Mouse (Mus musculus) kidney, adult 8-10 months (tissue): ENCODE measurements around the gene Mcts2.

Source experiments
- DNase-seq, 2 experiments: peaks; one replicate each; pipeline ENCODE4 v3.0.0; 2022

Gene Mcts2

GRCm38 (mm10) chr2:152686806-152687267 is at the start of gene Mcts2:
Gene Mcts2, plus strand, starts transcription at chr2:152687035.
- peak; percentile 94 to 95 for DNase-seq

GRCm38 (mm10) chr2:152637381-152637780 is 49.5 kb upstream of the Mcts2 start:
- DNase-seq = no peak

- DNase-seq = no peak
These were observed 48.0 kb upstream of the Mcts2 start for GRCm38 (mm10) chr2:152638865-152639264.

GRCm38 (mm10) chr2:152639406-152640113 is 47.3 kb upstream of the Mcts2 start:
- peak; percentile 38 to 63 for DNase-seq

GRCm38 (mm10) chr2:152652901-152653620 is 33.8 kb upstream of the Mcts2 start:
- DNase-seq = peak; percentile 32 to 39

- peak in 1 of 2 experiments; percentile 25 for DNase-seq
These were observed 32.7 kb upstream of the Mcts2 start for GRCm38 (mm10) chr2:152653874-152654715.

- DNase-seq = no peak
These were observed 29.4 kb upstream of the Mcts2 start for GRCm38 (mm10) chr2:152657398-152657797.

- DNase-seq = no peak
These were observed 25.7 kb upstream of the Mcts2 start for GRCm38 (mm10) chr2:152661163-152661562.

- DNase-seq = peak; percentile 45 to 62
These were observed 20.6 kb upstream of the Mcts2 start for GRCm38 (mm10) chr2:152666191-152666590.

- DNase-seq = peak; percentile 87 to 90
These were observed 17.6 kb upstream of the Mcts2 start, which contains the start of gene H13 for GRCm38 (mm10) chr2:152669256-152669638. Gene H13, plus strand, starts transcription at chr2:152669461.

- no peak for DNase-seq
These were observed 17.0 kb upstream of the Mcts2 start for GRCm38 (mm10) chr2:152669639-152670484.

- DNase-seq = no peak
These were observed 15.7 kb upstream of the Mcts2 start for GRCm38 (mm10) chr2:152670983-152671641.

- peak in 1 of 2 experiments; percentile 49 for DNase-seq
These were observed 15.2 kb upstream of the Mcts2 start for GRCm38 (mm10) chr2:152671642-152671999.

GRCm38 (mm10) chr2:152672166-152672565 is 14.7 kb upstream of the Mcts2 start:
- DNase-seq = no peak

GRCm38 (mm10) chr2:152674148-152674547 is 12.7 kb upstream of the Mcts2 start:
- no peak for DNase-seq

GRCm38 (mm10) chr2:152675252-152675791 is 11.5 kb upstream of the Mcts2 start:
- no peak for DNase-seq

- DNase-seq = no peak
These were observed 8.5 kb upstream of the Mcts2 start for GRCm38 (mm10) chr2:152678302-152678701.

GRCm38 (mm10) chr2:152678925-152679324 is 7.9 kb upstream of the Mcts2 start:
- peak in 1 of 2 experiments; percentile 37 for DNase-seq

GRCm38 (mm10) chr2:152679701-152680355 is 7.0 kb upstream of the Mcts2 start:
- peak; percentile 71 to 80 for DNase-seq

- no peak for DNase-seq
These were observed 3.7 kb upstream of the Mcts2 start for GRCm38 (mm10) chr2:152683086-152683485.

- no peak for DNase-seq
These were observed 436 bp upstream of the Mcts2 start for GRCm38 (mm10) chr2:152686399-152686798.
